Mouse (Mus musculus): ENCODE data around the gene Zbtb8os. TPM values are rescaled to one million over a fixed set of nuclear protein-coding genes. Genes with fewer than 3 reads are reported as not detected.

Zbtb8os gene
- polyA plus RNA-seq, 1 experiment from 2014 or later, result 56.5 TPM

DNA sequence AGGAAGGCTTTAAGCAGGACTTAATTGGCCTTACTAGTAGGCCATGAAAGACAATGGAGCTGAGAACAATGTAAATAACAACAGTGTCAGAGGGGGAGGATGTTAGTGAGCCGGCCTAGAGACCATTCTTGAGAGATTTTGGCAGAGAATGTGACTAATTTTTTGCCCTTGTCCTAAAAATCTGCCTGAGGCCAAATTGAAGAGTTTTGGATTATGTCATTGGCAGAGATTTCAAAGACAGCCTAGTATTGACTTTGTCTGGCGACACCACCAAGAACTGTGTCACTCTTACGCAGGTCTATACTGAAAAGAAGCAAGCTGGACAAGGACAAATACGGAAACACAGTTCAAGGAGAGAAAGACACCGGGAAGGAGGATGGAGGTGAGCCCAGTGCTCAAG lies 27.3 kb downstream of the Zbtb8os start:
- 81% methylated on average over 5 of the region's 5 CpGs for WGBS (ENCODE audit: insufficient replicate concordance)
- no peaks in the 10 kb centered on the region for H3K9me3 ChIP-seq (replicated peaks; ENCODE audit: control insufficient read depth, low read length)
- no peak overlapping the region for H3K9ac ChIP-seq (ENCODE audit: low read depth, low read length)
- H3K4me1 ChIP-seq (ENCODE audit: control insufficient read depth, insufficient read depth, low read length), result no peaks in the 10 kb centered on the region
- H3K4me2 ChIP-seq, result no peak overlapping the region
- H3K36me3 ChIP-seq (ENCODE audit: control insufficient read depth, insufficient read depth, low read length), result peaks cover 5% of the 10 kb centered on the region; the same call in 1 of the 2 replicates
- no peak overlapping the region for H3K4me3 ChIP-seq (ENCODE audit: low read depth, low read length)
- no peak for ATAC-seq (replicated peaks; ENCODE audit: insufficient number of reproducible peaks, low FRiP score, low TSS enrichment)
- no peak overlapping the region for H3K27ac ChIP-seq (ENCODE audit: low read depth, low read length)
- H3K27me3 ChIP-seq (ENCODE audit: control insufficient read depth, insufficient read depth, low read length), result no peaks in the 10 kb centered on the region

- ATAC-seq (replicated peaks; ENCODE audit: insufficient number of reproducible peaks, low FRiP score, low TSS enrichment), result no peak
- Histone ChIP-seq H3K4me2 (no peak overlapping the region), H3K4me3 (ENCODE audit: low read depth, low read length) (no peak overlapping the region), H3K36me3 (ENCODE audit: control insufficient read depth, insufficient read depth, low read length) (peaks cover 2% of the 10 kb centered on the region; the same call in 1 of the 2 replicates), H3K27ac (ENCODE audit: low read depth, low read length) (no peak overlapping the region), H3K27me3 (ENCODE audit: control insufficient read depth, insufficient read depth, low read length) (no peaks in the 10 kb centered on the region), H3K9ac (ENCODE audit: low read depth, low read length) (no peak overlapping the region), H3K9me3 (replicated peaks; ENCODE audit: control insufficient read depth, low read length) (no peaks in the 10 kb centered on the region), H3K4me1 (ENCODE audit: control insufficient read depth, insufficient read depth, low read length) (no peaks in the 10 kb centered on the region)
- WGBS (ENCODE audit: insufficient replicate concordance), result 89% methylated on average over 9 of the region's 9 CpGs
Observed at GRCm38 (mm10) chr4:129363463-129363862, 28.0 kb downstream of the Zbtb8os start.

DNA sequence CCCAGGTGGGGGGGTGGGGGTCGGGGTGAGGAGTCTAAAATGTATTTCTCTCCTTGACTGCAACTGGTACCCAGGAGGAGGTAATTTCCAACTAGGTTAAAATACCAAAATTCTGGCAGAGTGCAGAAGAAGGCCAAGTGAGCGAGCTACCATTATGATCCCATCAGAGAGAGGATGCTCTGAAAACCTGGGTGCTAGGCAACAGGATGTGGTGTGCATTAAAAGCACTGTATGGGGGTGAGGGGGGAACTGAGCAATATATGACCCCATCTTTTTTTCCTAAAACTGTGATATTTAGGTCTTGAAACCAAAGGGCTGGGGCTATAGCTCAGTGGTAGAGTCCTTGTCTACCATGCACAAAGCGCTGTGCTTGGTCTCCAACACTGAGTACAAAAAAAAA lies 28.9 kb downstream of the Zbtb8os start:
- no peaks in the 10 kb centered on the region for H3K9me3 ChIP-seq (replicated peaks; ENCODE audit: control insufficient read depth, low read length)
- no peaks in the 10 kb centered on the region for H3K4me1 ChIP-seq (ENCODE audit: control insufficient read depth, insufficient read depth, low read length)
- H3K4me2 ChIP-seq, result no peak overlapping the region
- H3K4me3 ChIP-seq (ENCODE audit: low read depth, low read length), result no peak overlapping the region
- no peak for ATAC-seq (replicated peaks; ENCODE audit: insufficient number of reproducible peaks, low FRiP score, low TSS enrichment)
- WGBS (ENCODE audit: insufficient replicate concordance), result 83% methylated on average over 3 of the region's 3 CpGs
- H3K27me3 ChIP-seq (ENCODE audit: control insufficient read depth, insufficient read depth, low read length), result no peaks in the 10 kb centered on the region
- no peak overlapping the region for H3K9ac ChIP-seq (ENCODE audit: low read depth, low read length)
- H3K36me3 ChIP-seq (ENCODE audit: control insufficient read depth, insufficient read depth, low read length), result peaks cover 2% of the 10 kb centered on the region; the same call in 1 of the 2 replicates
- no peak overlapping the region for H3K27ac ChIP-seq (ENCODE audit: low read depth, low read length)

DNA sequence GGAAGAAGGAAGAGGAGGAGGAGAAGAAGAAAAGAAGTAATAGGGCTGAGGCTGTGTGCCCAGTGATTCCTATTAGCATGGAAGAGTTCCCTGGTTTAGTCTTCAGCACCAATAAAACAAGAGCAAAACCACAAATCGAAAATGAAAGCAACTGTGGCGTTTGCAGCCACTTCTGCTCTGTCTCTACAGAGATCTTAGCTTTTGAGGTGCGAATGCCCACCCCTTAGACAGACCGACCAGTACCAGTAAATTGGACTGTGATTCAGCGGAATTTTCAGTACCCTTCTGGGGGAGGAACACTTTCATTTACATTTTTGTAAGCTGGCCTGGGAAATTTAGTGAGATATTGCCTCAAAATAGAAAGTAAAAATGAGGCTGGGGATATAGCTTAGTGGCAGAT lies 29.7 kb downstream of the Zbtb8os start:
- H3K27me3 ChIP-seq (ENCODE audit: control insufficient read depth, insufficient read depth, low read length), result no peaks in the 10 kb centered on the region
- no peak for ATAC-seq (replicated peaks; ENCODE audit: insufficient number of reproducible peaks, low FRiP score, low TSS enrichment)
- no peaks in the 10 kb centered on the region for H3K4me1 ChIP-seq (ENCODE audit: control insufficient read depth, insufficient read depth, low read length)
- no peaks in the 10 kb centered on the region for H3K9me3 ChIP-seq (replicated peaks; ENCODE audit: control insufficient read depth, low read length)
- no peak overlapping the region for H3K4me2 ChIP-seq
- no peak overlapping the region for H3K9ac ChIP-seq (ENCODE audit: low read depth, low read length)
- no peak overlapping the region for H3K27ac ChIP-seq (ENCODE audit: low read depth, low read length)
- WGBS (ENCODE audit: insufficient replicate concordance), result 82% methylated on average over 5 of the region's 5 CpGs
- H3K4me3 ChIP-seq (ENCODE audit: low read depth, low read length), result no peak overlapping the region
- H3K36me3 ChIP-seq (ENCODE audit: control insufficient read depth, insufficient read depth, low read length), result no peaks in the 10 kb centered on the region; the same call in 1 of the 2 replicates

DNA sequence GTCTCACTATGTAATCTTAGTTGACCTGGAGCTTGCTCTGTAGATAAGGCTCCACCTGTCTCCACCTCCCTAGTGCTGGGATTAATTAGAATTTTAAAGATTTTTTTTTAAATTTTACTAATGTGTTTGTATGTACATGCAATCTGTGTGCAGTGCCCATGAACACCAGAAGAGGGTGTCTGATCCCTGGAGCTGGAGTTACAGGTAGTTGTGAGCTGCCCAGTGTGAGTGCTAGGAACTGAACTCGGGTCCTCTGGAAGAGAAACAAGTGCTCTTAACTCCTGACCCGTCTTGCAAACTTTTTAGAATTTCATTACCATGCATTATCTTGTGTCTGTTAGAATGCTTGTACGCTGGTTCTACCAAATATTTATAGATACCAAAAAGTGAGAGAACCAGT lies 35.9 kb downstream of the Zbtb8os start:
- no peaks in the 10 kb centered on the region for H3K27me3 ChIP-seq (ENCODE audit: control insufficient read depth, insufficient read depth, low read length)
- ATAC-seq (replicated peaks; ENCODE audit: insufficient number of reproducible peaks, low FRiP score, low TSS enrichment), result no peak
- H3K4me3 ChIP-seq (ENCODE audit: low read depth, low read length), result no peak overlapping the region
- WGBS (ENCODE audit: insufficient replicate concordance), result 89% methylated on average over 3 of the region's 3 CpGs
- H3K36me3 ChIP-seq (ENCODE audit: control insufficient read depth, insufficient read depth, low read length), result no peaks in the 10 kb centered on the region
- H3K4me1 ChIP-seq (ENCODE audit: control insufficient read depth, insufficient read depth, low read length), result no peaks in the 10 kb centered on the region
- H3K9me3 ChIP-seq (replicated peaks; ENCODE audit: control insufficient read depth, low read length), result no peaks in the 10 kb centered on the region
- H3K4me2 ChIP-seq, result no peak overlapping the region
- no peak overlapping the region for H3K9ac ChIP-seq (ENCODE audit: low read depth, low read length)
- no peak overlapping the region for H3K27ac ChIP-seq (ENCODE audit: low read depth, low read length)

GRCm38 (mm10) chr4:129373202-129373976 lies 37.9 kb downstream of the Zbtb8os start:
- H3K9ac ChIP-seq (ENCODE audit: low read depth, low read length), result no peak overlapping the region
- H3K36me3 ChIP-seq (ENCODE audit: control insufficient read depth, insufficient read depth, low read length), result no peaks in the 10 kb centered on the region
- no peaks in the 10 kb centered on the region for H3K27me3 ChIP-seq (ENCODE audit: control insufficient read depth, insufficient read depth, low read length)

GRCm38 (mm10) chr4:129374219-129374755 lies 38.8 kb downstream of the Zbtb8os start:
- H3K36me3 ChIP-seq (ENCODE audit: control insufficient read depth, insufficient read depth, low read length), result no peaks in the 10 kb centered on the region
- WGBS (ENCODE audit: insufficient replicate concordance), result 49% methylated on average over 11 of the region's 11 CpGs
- no peak overlapping the region for H3K4me2 ChIP-seq
- H3K4me3 ChIP-seq (ENCODE audit: low read depth, low read length), result no peak overlapping the region
- no peak for ATAC-seq (replicated peaks; ENCODE audit: insufficient number of reproducible peaks, low FRiP score, low TSS enrichment)
- H3K27me3 ChIP-seq (ENCODE audit: control insufficient read depth, insufficient read depth, low read length), result no peaks in the 10 kb centered on the region
- no peak overlapping the region for H3K9ac ChIP-seq (ENCODE audit: low read depth, low read length)
- no peaks in the 10 kb centered on the region for H3K9me3 ChIP-seq (replicated peaks; ENCODE audit: control insufficient read depth, low read length)
- no peak overlapping the region for H3K27ac ChIP-seq (ENCODE audit: low read depth, low read length)
- no peaks in the 10 kb centered on the region for H3K4me1 ChIP-seq (ENCODE audit: control insufficient read depth, insufficient read depth, low read length)

More at GRCm38 (mm10) chr4:129373202-129373976, 37.9 kb downstream of the Zbtb8os start:
- WGBS (ENCODE audit: insufficient replicate concordance), result 50% methylated on average over 8 of the region's 8 CpGs
- H3K4me1 ChIP-seq (ENCODE audit: control insufficient read depth, insufficient read depth, low read length), result no peaks in the 10 kb centered on the region
- no peak overlapping the region for H3K4me2 ChIP-seq
- H3K9me3 ChIP-seq (replicated peaks; ENCODE audit: control insufficient read depth, low read length), result no peaks in the 10 kb centered on the region
- no peak overlapping the region for H3K27ac ChIP-seq (ENCODE audit: low read depth, low read length)
- H3K4me3 ChIP-seq (ENCODE audit: low read depth, low read length), result no peak overlapping the region
- no peak for ATAC-seq (replicated peaks; ENCODE audit: insufficient number of reproducible peaks, low FRiP score, low TSS enrichment)

DNA sequence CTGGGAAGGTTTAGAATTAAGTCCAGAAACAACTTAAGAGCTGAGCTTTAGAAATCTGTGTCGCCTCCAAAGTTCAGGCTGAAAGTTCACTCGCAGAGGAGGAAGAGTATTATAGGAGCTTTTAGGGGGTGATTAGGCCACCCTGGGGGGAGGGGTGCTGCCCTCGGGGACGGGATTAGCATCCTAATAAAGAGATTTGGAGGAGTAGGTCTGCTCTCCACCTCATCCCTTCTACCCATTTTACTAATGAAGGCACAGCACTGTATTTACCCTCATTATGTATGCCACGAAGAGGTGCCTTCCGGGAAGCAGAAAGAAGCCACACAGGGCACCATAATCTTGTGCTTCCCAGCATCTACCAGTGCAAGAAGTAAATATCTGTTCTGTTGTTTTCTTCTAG lies 39.5 kb downstream of the Zbtb8os start:
- no peaks in the 10 kb centered on the region for H3K4me1 ChIP-seq (ENCODE audit: control insufficient read depth, insufficient read depth, low read length)
- no peak for ATAC-seq (replicated peaks; ENCODE audit: insufficient number of reproducible peaks, low FRiP score, low TSS enrichment)
- H3K27ac ChIP-seq (ENCODE audit: low read depth, low read length), result no peak overlapping the region
- 37% methylated on average over 6 of the region's 6 CpGs for WGBS (ENCODE audit: insufficient replicate concordance)
- H3K9me3 ChIP-seq (replicated peaks; ENCODE audit: control insufficient read depth, low read length), result no peaks in the 10 kb centered on the region
- no peak overlapping the region for H3K4me2 ChIP-seq
- no peaks in the 10 kb centered on the region for H3K27me3 ChIP-seq (ENCODE audit: control insufficient read depth, insufficient read depth, low read length)
- H3K4me3 ChIP-seq (ENCODE audit: low read depth, low read length), result no peak overlapping the region
- no peak overlapping the region for H3K9ac ChIP-seq (ENCODE audit: low read depth, low read length)
- no peaks in the 10 kb centered on the region for H3K36me3 ChIP-seq (ENCODE audit: control insufficient read depth, insufficient read depth, low read length)

DNA sequence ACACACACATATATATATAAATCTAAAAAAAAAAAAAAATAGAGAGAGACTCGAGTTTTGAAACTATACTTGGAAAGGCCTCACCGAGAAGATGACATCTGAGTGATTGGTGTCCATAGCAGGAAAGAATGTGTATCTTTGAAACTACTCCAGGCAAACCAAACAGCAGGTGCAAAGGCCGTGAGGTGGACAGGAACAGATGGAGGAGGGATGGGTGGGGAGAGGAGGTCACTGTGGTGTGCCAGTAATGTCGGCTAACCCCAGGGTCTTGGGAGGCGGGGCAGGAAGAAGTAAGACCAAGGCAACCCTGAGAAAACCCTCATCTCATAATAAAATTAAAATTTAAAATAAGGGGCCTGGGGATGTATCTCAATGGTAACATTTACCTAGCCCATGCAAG lies 40.3 kb downstream of the Zbtb8os start:
- Histone ChIP-seq H3K9ac (ENCODE audit: low read depth, low read length) (no peak overlapping the region), H3K27ac (ENCODE audit: low read depth, low read length) (no peak overlapping the region), H3K4me1 (ENCODE audit: control insufficient read depth, insufficient read depth, low read length) (no peaks in the 10 kb centered on the region), H3K9me3 (replicated peaks; ENCODE audit: control insufficient read depth, low read length) (no peaks in the 10 kb centered on the region), H3K4me3 (ENCODE audit: low read depth, low read length) (no peak overlapping the region), H3K27me3 (ENCODE audit: control insufficient read depth, insufficient read depth, low read length) (no peaks in the 10 kb centered on the region), H3K36me3 (ENCODE audit: control insufficient read depth, insufficient read depth, low read length) (no peaks in the 10 kb centered on the region), H3K4me2 (no peak overlapping the region)
- WGBS (ENCODE audit: insufficient replicate concordance), result 76% methylated on average over 5 of the region's 5 CpGs
- ATAC-seq (replicated peaks; ENCODE audit: insufficient number of reproducible peaks, low FRiP score, low TSS enrichment), result no peak
